Mouse (Mus musculus): ENCODE data around the gene Cacng8. TPM values are rescaled to one million over a fixed set of nuclear protein-coding genes. Genes with fewer than 3 reads are reported as not detected.

Gene Cacng8
- total RNA-seq (2021), result 100 to 1,000 TPM; 368 to 411 TPM
- long read RNA-seq, partial matches to known transcripts, result 0 of 2 reads
- long read RNA-seq, other reads (novel, unspliced or antisense), result 2 of 2 reads

DNA sequence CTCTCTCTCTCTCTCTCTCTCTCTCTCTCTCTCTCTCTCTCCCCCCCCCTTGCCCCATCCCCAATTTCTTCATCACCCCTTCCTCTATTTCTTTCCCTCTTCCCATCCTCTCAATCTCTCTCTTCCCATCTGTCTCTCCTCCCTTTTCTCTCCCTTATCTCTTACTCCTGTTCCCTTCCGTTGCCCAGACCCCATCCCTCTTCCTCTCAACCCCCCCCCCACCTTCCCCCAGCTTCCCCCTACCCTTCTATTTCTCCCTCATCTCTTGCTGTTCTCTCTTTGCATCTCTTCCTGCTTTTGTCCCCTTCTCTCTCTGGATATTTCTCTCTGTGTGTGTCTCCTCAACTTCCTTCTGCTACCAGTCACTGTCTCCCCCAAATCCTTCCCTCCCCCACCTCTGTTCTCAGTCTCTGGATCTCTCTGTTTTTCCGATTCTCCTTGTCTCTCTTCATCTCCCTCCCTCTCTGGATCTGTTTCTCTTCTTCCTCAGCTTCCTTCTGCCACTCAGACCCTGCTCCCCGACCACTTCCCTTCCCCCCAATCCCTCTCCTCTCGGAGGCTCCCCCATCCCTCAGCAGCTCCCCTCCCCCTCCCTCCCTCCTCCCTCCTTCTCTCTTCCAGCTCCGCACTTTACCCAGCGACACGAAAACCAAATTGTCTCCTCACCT is at the start of gene Cacng8:
TSS of gene Cacng8 (plus strand) at position 271 of the 668 bp plus-strand sequence.
- peak in 1 of 2 experiments; percentile 64 for DNase-seq (ENCODE audit: low spot score in 2 of 2)

DNA sequence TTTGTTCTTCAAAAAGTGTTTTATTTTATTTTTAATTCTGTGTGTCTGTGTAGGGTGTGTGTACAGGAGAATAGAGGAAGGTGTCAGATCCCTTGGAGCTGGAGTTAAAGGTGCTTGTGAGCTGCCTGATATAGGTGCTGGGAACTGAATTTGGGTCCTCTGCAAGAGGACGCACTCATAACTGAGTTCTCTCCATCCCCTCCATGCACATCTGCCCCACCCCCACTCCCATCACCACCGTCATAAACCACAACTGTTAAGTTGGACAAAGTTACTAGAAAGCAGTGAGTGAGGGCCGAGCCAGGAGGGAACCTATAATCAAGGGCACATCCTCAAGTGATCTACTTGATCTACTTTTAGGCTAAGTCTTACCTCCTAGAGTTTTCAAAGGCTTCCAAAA is 46.6 kb upstream of the Cacng8 start:
- no peak for DNase-seq (ENCODE audit: low spot score in 2 of 2)

DNA sequence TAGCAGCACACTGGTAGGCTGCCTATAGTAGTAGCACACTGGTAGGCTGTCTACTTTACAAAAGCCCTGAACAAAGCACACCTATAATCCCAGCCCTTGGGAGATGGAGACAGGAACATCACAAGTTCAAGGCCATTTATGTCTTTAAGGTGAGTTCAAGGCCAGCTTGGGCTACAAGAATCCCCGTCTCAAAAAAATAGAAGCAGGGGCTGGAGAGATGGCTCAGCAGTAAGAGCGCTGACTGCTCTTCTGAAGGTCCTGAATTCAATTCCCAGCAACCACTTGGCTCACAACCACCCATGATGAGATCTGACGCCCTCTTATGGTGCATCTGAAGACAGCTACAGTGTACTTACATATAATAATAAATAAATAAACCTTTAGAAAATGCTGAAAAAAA is 45.2 kb upstream of the Cacng8 start:
- DNase-seq (ENCODE audit: low spot score in 2 of 2), result no peak

DNA sequence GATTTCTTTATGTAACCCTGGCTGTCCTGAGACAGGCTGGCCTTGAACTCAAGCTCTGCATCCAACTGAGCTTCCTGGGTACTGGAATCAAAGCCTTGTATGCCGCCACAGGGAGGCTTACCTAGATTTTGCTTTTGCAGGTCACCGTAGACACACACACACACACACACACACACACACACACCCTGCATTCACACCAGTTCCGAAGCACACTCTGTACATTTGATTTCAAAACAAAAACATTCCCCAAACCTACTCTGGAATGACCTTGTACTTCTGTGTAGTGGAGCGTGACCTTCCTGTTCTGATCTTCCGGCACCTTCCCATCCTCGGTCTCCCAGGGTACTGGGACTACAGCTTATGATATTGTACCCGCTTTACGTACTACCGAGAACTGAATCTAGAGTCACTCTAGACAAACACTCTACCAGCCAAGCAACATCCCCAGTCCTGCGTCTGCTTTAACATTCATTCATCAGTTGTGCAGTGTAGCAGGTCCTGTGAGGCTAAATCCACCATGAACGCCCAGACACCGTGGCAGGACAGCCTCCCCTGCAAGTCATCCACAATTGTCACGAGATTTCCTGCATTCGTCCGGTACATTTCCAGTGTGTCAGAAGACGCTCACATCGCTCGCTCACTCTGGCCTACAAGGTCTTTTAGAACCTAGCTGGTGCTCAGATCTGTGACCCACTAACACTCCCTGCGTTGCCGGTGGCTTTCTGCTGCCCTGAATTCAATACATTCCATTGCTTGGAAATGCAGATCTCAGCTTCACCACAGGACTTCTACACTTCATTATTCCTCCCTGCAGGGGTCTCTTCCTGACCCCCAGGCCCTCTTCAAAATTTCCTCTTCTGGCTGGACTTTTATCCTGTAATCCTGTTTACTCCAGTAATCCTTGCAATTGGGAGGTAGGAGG is 42.9 kb upstream of the Cacng8 start:
- DNase-seq (ENCODE audit: low spot score in 2 of 2), result no peak

DNA sequence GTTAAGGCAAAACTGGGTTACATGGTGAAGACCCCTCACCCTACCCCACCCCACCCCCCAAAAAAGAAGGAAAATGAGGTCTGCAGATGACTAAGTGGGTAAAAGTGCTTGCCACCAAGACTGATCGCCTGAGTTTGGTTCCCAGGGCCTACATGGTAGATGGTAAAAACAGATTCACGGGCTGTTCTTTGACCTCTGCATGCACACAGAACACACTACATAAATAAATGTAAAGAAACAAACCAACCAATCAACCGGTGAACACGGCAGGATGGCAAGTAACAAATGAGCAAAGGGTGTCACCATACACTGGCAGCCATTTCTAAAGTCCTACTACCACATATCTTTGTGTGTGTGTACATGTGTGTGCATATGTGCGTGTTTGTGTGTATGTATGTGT is 42.2 kb upstream of the Cacng8 start:
- DNase-seq (ENCODE audit: low spot score in 2 of 2), result no peak

DNA sequence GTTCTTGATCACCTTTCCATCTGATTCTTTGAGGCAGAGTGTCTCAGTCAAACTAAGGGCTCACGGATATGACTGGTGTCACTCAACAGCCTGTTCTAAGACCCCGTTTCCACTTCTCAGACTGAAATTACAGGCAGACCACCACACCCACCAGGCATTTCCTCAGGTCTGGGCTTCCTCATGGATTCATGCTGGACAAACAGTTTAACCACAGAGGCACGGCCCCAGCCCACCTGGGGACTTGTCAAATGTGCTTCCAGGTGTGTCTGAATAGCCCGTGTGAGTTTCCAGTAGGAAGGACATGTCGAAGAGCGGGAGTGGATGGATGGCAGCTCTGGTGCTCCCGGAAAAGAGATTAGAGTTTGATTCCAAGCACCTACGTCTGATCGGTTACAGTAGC is 40.7 kb upstream of the Cacng8 start:
- DNase-seq (ENCODE audit: low spot score in 2 of 2), result no peak

DNA sequence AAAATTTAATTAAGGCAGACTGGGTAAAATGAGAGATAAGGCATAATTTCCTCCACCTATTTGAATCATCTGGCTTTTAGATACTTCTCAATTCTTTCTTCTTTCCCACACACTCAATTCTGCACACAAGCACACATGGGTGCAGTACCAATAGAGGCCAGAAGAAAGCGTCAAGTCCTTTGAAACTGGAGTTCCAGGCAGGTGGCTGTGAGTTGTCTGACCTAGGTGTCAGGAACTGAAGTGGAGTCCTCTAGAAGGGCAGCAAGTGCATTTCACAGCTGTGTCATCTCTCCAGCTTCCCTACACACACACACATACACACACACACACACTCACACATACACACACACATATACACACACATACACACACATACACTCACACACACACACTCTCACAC is 38.9 kb upstream of the Cacng8 start:
- DNase-seq (ENCODE audit: low spot score in 2 of 2), result no peak

DNA sequence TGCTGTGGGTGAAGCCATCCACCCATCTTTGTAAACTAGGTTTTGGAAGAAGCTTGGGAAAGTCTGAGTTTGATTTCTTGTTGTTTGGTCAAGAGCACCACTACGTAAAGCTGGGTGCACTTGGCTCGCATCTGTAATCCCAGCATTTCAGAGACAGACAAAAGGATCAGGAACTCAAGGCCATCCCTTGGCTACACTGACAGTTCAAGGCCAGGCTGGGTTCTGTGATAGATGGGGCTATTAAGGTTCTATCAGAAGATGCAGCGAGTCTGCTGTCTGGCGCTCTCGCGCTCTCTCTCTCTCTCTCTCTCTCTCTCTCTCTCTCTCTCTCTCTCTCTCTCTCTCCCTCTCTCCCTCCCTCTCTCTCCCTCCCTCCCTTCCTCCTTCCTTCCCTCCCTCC is 35.6 kb upstream of the Cacng8 start:
- no peak for DNase-seq (ENCODE audit: low spot score in 2 of 2)

DNA sequence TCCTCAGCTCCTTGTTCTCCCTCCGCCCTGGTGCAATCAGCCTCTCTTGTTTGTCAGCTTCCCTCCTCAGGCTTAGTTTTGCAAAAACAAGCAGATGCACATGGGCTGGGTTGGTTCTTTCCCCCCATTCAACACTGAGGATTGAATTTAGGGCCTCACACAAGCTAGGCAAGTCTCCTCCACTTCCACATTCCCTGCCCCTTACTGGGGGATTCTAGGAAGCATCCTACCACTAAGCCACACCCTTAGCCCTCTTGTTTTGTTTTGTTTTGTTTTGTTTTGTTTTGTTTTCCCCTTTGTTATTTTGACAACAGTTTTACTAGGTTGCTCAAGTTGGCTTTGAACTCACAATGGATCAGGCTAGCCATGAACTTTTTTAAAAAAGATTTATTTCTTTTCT is 29.8 kb upstream of the Cacng8 start:
- no peak for DNase-seq (ENCODE audit: low spot score in 2 of 2)

DNA sequence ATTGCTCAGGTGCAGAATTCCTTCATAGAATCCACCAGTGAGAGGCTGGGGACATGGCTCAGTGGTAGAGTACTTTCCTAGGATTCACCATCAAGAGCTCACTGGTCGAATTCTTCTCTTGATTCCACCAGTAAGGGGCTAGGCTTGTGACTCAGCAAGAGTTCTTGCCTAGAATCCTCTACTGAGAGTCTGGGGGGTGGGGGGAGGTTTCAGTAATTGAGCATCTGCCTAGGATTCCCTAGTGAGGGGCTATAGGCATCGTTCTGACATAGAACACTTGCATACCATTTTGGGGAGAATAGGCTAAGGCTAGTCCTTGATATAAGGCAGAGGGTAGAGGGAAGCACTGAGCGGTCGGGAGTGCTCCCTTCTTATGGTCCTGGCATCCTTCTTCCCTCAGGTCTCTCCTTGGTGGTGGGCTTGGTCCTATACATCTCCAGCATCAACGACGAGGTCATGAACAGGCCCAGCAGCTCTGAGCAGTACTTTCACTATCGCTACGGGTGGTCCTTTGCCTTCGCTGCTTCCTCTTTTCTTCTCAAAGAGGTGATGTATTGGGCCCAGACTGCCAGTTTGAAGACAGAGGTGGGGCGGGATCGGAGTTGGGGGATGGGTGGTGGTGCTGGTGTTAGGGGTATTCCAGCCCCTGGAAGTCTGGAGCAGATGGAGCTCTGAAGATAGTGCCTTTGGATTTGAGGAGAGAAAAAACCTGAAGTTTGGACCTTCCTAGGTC is 24.8 kb upstream of the Cacng8 start:
- DNase-seq (ENCODE audit: low spot score in 2 of 2), result no peak

DNA sequence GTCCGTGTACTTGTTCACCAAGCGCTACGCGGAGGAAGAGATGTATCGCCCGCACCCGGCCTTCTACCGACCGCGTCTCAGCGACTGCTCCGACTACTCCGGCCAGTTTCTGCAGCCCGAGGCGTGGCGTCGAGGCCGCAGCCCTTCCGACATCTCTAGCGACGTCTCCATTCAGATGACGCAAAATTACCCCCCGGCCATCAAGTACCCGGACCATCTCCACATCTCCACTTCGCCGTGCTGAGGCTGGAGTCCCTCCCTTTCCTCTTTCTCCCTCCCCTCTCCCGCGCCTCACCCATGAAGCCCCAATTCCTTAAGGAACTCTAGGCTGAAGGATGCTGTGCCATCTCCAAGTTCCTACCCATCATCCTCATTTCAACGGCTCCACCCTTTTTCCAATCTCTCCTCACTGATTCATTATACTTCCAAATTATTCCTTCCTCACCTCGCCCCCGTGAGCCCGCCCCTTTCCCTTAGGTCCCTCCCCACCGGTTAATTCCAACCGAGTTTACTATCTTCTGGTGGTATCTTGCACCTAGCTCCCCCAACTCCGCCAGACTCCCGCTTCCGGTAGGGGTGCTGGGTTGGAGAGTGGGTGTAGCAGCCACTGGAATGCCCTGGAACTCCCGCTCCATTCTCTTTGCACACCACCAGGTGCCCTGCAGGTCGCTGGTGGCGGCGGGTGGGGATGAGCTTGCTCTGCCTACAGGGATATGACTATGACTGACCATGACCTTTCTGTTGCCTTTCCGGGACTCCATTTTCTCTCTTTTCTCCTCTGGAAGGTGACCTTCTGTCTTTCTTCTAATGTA is 23.6 kb upstream of the Cacng8 start:
- no peak for DNase-seq (ENCODE audit: low spot score in 2 of 2)

DNA sequence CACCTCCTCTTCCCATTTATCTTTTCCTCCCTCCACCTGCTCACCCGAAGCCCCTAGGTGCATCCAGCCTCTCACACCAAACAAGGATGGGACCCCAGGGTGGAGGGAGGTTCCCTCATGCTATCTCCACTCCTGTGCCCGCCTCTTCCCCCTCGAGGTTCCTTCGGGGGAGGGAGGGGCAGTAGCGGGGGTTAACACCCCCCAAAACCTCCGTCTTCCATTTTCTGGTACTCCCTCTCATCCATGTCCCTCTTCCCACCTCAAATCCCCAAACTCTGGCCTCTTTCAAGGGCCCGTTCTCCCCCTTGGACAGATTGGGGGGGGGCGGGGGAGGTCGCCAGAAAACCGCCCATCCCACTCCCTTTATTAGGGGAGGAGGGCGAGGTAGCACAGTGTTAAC is 22.9 kb upstream of the Cacng8 start:
- DNase-seq (ENCODE audit: low spot score in 2 of 2), result no peak

DNA sequence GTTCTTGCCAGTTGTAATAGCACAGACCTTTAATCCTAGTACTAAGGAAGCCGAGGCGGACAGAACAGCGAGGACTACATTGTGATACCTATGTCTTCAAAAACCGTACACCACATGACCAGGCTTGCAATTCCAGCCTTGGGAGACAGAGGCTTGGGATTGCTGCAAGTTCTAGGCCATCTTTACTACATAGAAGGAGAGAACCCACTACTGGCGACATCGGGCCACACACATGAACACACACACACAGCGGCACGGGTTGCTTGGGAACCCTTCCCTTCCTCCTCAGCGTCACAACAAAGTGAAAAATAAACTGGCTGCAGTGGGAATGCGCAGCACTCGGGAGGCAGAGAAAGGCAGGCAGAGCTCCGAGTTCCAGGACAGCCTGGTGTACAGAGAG is 22.2 kb upstream of the Cacng8 start:
- no peak for DNase-seq (ENCODE audit: low spot score in 2 of 2)

DNA sequence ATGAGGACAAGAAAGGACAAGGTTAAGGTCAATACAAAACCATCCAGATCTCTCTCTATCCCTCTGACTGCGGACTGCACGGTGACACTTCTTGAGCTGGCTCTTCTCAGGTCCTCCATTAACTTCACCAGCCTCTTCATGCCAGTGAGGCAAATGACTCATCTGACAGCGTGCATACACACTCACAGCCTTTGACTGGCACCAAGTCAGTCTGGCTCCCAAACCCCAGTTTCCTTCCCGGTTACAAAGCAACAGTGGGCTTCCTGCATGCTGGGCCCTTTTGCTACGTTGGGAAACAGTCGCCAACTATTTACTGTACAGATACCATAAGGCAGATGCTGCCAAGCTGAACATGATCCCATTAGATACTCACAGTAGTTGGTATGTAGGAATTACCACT is 21.3 kb upstream of the Cacng8 start:
- no peak for DNase-seq (ENCODE audit: low spot score in 2 of 2)

DNA sequence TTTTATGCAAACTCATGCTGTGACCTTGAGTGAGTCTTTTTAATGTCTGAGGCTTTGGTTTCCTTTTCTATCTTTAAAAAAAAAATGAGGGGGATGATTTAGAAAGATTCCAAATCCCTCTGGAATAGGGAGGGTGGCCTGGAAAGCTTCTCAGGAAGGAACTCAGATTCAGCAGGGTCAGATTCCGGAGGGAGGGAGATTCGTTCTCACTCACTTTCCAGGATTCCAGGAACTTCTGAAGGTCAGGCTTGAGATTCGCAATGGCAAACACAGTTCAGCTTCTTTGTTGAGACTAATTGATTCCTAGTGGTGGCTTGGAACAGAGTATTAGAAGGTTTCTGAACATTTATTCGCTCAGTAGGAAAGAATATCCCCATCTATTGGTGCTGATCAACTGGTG is 20.1 kb upstream of the Cacng8 start:
- DNase-seq (ENCODE audit: low spot score in 2 of 2), result no peak

DNA sequence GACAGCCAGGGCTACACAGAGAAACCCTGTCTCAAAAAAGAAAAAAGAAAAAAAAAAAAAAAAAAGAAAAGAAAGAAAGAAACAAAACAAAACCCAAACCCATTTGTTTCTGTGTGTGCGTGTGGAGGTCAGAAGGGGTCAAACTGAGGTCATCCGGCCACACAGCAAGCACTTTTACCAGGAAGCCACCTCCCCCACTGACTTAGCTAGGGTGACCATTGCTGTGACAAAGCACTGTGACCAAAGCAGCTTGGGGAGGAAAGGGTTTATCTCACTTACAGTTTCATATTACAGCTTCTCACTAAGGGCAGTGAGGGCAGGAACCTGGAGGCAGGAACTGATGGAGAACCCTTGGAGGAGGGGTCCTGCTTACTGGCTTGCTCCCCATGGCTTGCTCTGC is 18.1 kb upstream of the Cacng8 start:
- no peak for DNase-seq (ENCODE audit: low spot score in 2 of 2)

DNA sequence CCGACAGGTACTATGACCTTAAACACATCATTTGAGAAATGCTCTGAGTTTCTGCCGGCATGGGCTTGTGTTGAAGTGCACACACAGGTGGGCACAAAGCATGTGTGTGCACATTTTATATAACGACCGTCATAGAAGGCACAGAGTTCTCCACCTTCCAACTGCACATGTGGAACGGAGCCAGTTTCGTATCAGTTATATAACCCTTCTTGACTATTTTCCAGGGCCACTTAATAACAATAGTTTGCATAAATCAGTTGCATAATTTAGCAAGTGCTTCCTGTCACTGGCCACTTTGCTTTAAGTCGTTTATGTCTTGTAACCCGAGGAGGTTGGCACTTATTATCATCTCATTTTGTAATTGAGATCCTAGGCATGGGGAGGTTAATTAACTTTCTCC is 16.7 kb upstream of the Cacng8 start:
- peak in 1 of 2 experiments; percentile 69 for DNase-seq (ENCODE audit: low spot score in 2 of 2)

DNA sequence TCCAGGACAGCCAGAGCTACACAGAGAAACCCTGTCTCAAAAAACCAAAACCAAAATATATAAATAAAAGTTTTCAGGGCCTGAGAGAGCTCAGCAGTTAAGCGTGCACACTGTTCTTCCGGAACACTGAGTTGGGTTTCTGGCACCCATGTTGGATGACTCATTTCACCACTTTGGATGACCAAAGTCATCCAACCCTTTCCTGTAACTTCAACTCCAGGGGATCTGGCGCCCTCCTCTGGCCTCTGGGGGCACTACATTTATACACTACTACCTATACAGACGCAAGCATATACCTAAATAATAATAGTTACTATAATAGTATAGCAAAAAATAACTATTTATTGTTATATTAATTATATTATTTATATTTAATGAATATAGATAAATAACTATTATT is 13.7 kb upstream of the Cacng8 start:
- DNase-seq (ENCODE audit: low spot score in 2 of 2), result peak in 1 of 2 experiments; percentile 73

DNA sequence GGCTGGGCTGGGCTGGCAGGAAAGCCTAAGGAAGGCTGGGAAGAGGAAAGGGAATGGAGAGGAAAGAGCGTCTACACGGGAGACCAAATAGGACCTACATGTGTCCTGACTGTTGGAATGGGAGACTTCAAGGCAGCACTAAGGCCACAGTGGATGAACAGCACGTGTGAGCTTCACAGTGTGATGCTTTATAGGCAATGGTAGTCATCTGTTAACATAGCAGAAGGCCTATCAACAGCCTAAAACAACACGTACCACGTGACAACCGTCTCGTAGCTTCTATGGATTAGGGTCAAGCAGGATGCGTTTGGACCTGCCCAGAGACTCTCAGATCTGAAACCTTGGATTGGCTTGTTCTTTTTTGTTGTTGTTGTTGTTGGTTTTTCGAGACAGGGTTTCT is 8.4 kb upstream of the Cacng8 start:
- no peak for DNase-seq (ENCODE audit: low spot score in 2 of 2)

DNA sequence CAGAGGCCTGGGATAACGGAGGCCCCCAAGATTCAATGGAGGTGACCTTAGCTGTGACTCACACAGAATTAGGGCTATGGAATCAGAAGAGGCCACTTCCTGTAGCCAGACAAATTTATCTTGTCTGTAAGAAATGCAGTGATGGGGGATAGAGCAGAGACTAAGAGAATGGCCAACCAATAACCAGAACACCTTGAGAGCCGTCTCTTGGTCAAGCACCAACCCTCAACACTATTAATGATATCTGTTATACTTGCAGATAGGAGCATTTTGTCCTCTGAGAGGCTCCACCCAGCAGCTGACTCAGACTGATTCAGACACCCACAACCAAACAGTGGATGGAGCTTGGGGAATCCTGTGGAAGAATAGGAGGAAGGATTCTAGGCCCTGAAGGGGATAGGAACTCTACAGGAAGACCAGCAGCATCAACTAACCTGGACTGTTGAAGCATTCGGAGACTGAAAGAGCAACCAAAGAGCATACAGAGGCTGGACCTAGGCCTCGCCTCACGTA is 5.6 kb upstream of the Cacng8 start:
- DNase-seq (ENCODE audit: low spot score in 2 of 2), result no peak

Data from layer of hippocampus, adult 18-20 months (tissue).